Mouse (Mus musculus): ENCODE data around the gene Vars2. TPM values are rescaled to one million over a fixed set of nuclear protein-coding genes. Genes with fewer than 3 reads are reported as not detected.

Gene Vars2
- total and polyA plus RNA-seq, 3 experiments = 14.0 to 30.3 (median 23.0) TPM

- no peak overlapping the region for H3K27ac ChIP-seq (ENCODE audit: insufficient read depth, low read depth)
- in situ Hi-C loops (cut with MboI; ENCODE audit: low pct_ligation_motif_present, low pct_unique_long_range_greater_than_20kb, low sequenced_read_pairs) = no loop called here
- dilution Hi-C loops (cut with MboI; ENCODE audit: extremely low pct_ligation_motif_present, extremely low pct_unique_long_range_greater_than_20kb, low sequenced_read_pairs) = no loop called here
- H3K27me3 ChIP-seq (replicated peaks) = peaks cover 18% of the 10 kb centered on the region
- H3K4me1 ChIP-seq (ENCODE audit: control insufficient read depth in 1 of 2, insufficient read depth in 2 of 2) = 0 out of 4 replicates have a peak, but pooled peaks cover 0 to 3% of the 10 kb centered on the region in 2 experiments
- H3K9me3 ChIP-seq (replicated peaks; ENCODE audit: low read length) = peaks cover 4% of the 10 kb centered on the region
- no peak overlapping the region for H3K9ac ChIP-seq (ENCODE audit: insufficient read depth, low read depth)
- peak; percentile 61 for DNase-seq (ENCODE audit: extremely low read depth)
- H3K4me2 ChIP-seq (ENCODE audit: insufficient read depth, low read depth, poor library complexity, severe bottlenecking) = no peak overlapping the region
- no peaks in the 10 kb centered on the region for H3K36me3 ChIP-seq (replicated peaks in 1 of 2; ENCODE audit: control insufficient read depth in 1 of 2, insufficient read depth in 1 of 2, low read length in 1 of 2)
- TF ChIP-seq MYC (IDR thresholded peaks at IDR 0.05; ENCODE audit: low read depth, low read length) (no peak), ZC3H11A (IDR thresholded peaks at IDR 0.05; ENCODE audit: low read depth, low read length) (no peak), BHLHE40 (IDR thresholded peaks at IDR 0.05; ENCODE audit: low read depth, low read length) (no peak), IRF4 (IDR thresholded peaks at IDR 0.05; ENCODE audit: low read depth, low read length) (no peak), MXI1 (IDR thresholded peaks at IDR 0.05; ENCODE audit: low read depth, low read length) (no peak), JUND (conservative IDR thresholded peaks at IDR 0.05; ENCODE audit: low read depth, low read length) (no peak), CHD2 (IDR thresholded peaks at IDR 0.05; ENCODE audit: low read length) (no peak), EP300 (IDR thresholded peaks at IDR 0.05; ENCODE audit: low read length) (no peak), MAX (IDR thresholded peaks at IDR 0.05; ENCODE audit: low read length) (no peak), NELFE (IDR thresholded peaks at IDR 0.05; ENCODE audit: low read depth, low read length) (no peak), USF1 (IDR thresholded peaks at IDR 0.05; ENCODE audit: low read depth, low read length) (no peak), UBTF (IDR thresholded peaks at IDR 0.05; ENCODE audit: low read depth, low read length) (no peak), E2F4 (IDR thresholded peaks at IDR 0.05; ENCODE audit: insufficient replicate concordance, low read depth, low read length) (no peak), SMC3 (IDR thresholded peaks at IDR 0.05; ENCODE audit: low read depth, low read length) (no peak)
- no peaks in the 10 kb centered on the region for H3K79me2 ChIP-seq (replicated peaks; ENCODE audit: control insufficient read depth, extremely low read depth, insufficient read depth, poor library complexity, severe bottlenecking)
- H3K4me3 ChIP-seq (replicated peaks in 1 of 3; ENCODE audit: low read depth in 2 of 3, low read length in 2 of 3, poor library complexity in 1 of 3) = no peak overlapping the region
These were observed 50.3 kb downstream of the Vars2 start for GRCm38 (mm10) chr17:35617127-35617526.

Other genes with a start within 250 kb of the Vars2 start
Only the 20 nearest of the 25 such genes appear.
- 48.5 and 66.0 TPM in 2 replicates for gene H2-Q7, start 228.4 kb downstream of the Vars2 start, total RNA-seq (2012; rRNA removed)
- gene H2-Q7, start 228.4 kb downstream of the Vars2 start, total RNA-seq (2014; rRNA removed) = 30.9 and 40.9 TPM in 2 replicates
- 104 and 117 TPM in 2 replicates for gene H2-Q7, start 228.4 kb downstream of the Vars2 start, polyA plus RNA-seq (2012; ENCODE audit: insufficient read length, low read depth)
- gene H2-Q10, start 197.5 kb downstream of the Vars2 start, total RNA-seq (2012; rRNA removed) = 2.2 and 2.4 TPM in 2 replicates
- 0.62 and 0.93 TPM in 2 replicates for gene H2-Q10, start 197.5 kb downstream of the Vars2 start, total RNA-seq (2014; rRNA removed)
- gene H2-Q10, start 197.5 kb downstream of the Vars2 start, polyA plus RNA-seq (2012; ENCODE audit: insufficient read length, low read depth) = 60.0 and 83.0 TPM in 2 replicates
- gene Pou5f1, start 161.6 kb downstream of the Vars2 start, total RNA-seq (2012; rRNA removed) = 0.13 and 0.17 TPM in 2 replicates
- not detected in 2 replicates for gene Pou5f1, start 161.6 kb downstream of the Vars2 start, total RNA-seq (2014; rRNA removed)
- 0.38 TPM in 1 of 2 replicates, not detected in the other for gene Pou5f1, start 161.6 kb downstream of the Vars2 start, polyA plus RNA-seq (2012; ENCODE audit: insufficient read length, low read depth)
- 37.7 and 46.0 TPM in 2 replicates for gene Tcf19, start 150.8 kb downstream of the Vars2 start, total RNA-seq (2012; rRNA removed)
- gene Tcf19, start 150.8 kb downstream of the Vars2 start, total RNA-seq (2014; rRNA removed) = 35.3 and 38.4 TPM in 2 replicates
- gene Tcf19, start 150.8 kb downstream of the Vars2 start, polyA plus RNA-seq (2012; ENCODE audit: insufficient read length, low read depth) = 25.3 and 29.7 TPM in 2 replicates
- 11.5 and 13.0 TPM in 2 replicates for gene Cchcr1, start 150.5 kb downstream of the Vars2 start, total RNA-seq (2012; rRNA removed)
- gene Cchcr1, start 150.5 kb downstream of the Vars2 start, total RNA-seq (2014; rRNA removed) = 5.2 and 8.0 TPM in 2 replicates
- 11.3 and 12.7 TPM in 2 replicates for gene Cchcr1, start 150.5 kb downstream of the Vars2 start, polyA plus RNA-seq (2012; ENCODE audit: insufficient read length, low read depth)
- not detected in 2 replicates for gene Psors1c2, start 134.4 kb downstream of the Vars2 start, total RNA-seq (2012; rRNA removed)
- gene Psors1c2, start 134.4 kb downstream of the Vars2 start, total RNA-seq (2014; rRNA removed) = not detected in 2 replicates
- 0.27 and 0.59 TPM in 2 replicates for gene Psors1c2, start 134.4 kb downstream of the Vars2 start, polyA plus RNA-seq (2012; ENCODE audit: insufficient read length, low read depth)
- 0.46 and 0.76 TPM in 2 replicates for gene Cdsn, start 115.5 kb downstream of the Vars2 start, total RNA-seq (2012; rRNA removed)
- gene Cdsn, start 115.5 kb downstream of the Vars2 start, total RNA-seq (2014; rRNA removed) = 0.08 and 0.17 TPM in 2 replicates
- gene Cdsn, start 115.5 kb downstream of the Vars2 start, polyA plus RNA-seq (2012; ENCODE audit: insufficient read length, low read depth) = 1.3 and 1.4 TPM in 2 replicates
- not detected in 2 replicates for gene 2300002M23Rik, start 100.1 kb downstream of the Vars2 start, total RNA-seq (2012; rRNA removed)
- not detected in 2 replicates for gene 2300002M23Rik, start 100.1 kb downstream of the Vars2 start, total RNA-seq (2014; rRNA removed)
- not detected in 2 replicates for gene 2300002M23Rik, start 100.1 kb downstream of the Vars2 start, polyA plus RNA-seq (2012; ENCODE audit: insufficient read length, low read depth)
- not detected in 2 replicates for gene Sfta2, start 66.0 kb downstream of the Vars2 start, total RNA-seq (2012; rRNA removed)
- not detected in 2 replicates for gene Sfta2, start 66.0 kb downstream of the Vars2 start, total RNA-seq (2014; rRNA removed)
- gene Sfta2, start 66.0 kb downstream of the Vars2 start, polyA plus RNA-seq (2012; ENCODE audit: insufficient read length, low read depth) = not detected in 2 replicates
- not detected in 2 replicates for gene Gm9573, start 41.0 kb downstream of the Vars2 start, total RNA-seq (2012; rRNA removed)
- gene Gm9573, start 41.0 kb downstream of the Vars2 start, total RNA-seq (2014; rRNA removed) = not detected in 2 replicates
- gene Gm9573, start 41.0 kb downstream of the Vars2 start, polyA plus RNA-seq (2012; ENCODE audit: insufficient read length, low read depth) = not detected in 2 replicates
- gene Mucl3, start 23.9 kb downstream of the Vars2 start, total RNA-seq (2012; rRNA removed) = 0.80 and 1.3 TPM in 2 replicates
- 0.08 and 0.11 TPM in 2 replicates for gene Mucl3, start 23.9 kb downstream of the Vars2 start, total RNA-seq (2014; rRNA removed)
- 0.34 TPM in 2 replicates for gene Mucl3, start 23.9 kb downstream of the Vars2 start, polyA plus RNA-seq (2012; ENCODE audit: insufficient read length, low read depth)
- gene Gtf2h4, start 6.1 kb upstream of the Vars2 start, total RNA-seq (2012; rRNA removed) = 51.7 and 55.7 TPM in 2 replicates
- 35.3 and 40.7 TPM in 2 replicates for gene Gtf2h4, start 6.1 kb upstream of the Vars2 start, total RNA-seq (2014; rRNA removed)
- 40.0 and 40.4 TPM in 2 replicates for gene Gtf2h4, start 6.1 kb upstream of the Vars2 start, polyA plus RNA-seq (2012; ENCODE audit: insufficient read length, low read depth)
- 3.5 and 3.6 TPM in 2 replicates for gene Ddr1, start 37.0 kb upstream of the Vars2 start, total RNA-seq (2012; rRNA removed)
- gene Ddr1, start 37.0 kb upstream of the Vars2 start, total RNA-seq (2014; rRNA removed) = 0.83 and 1.3 TPM in 2 replicates
- gene Ddr1, start 37.0 kb upstream of the Vars2 start, polyA plus RNA-seq (2012; ENCODE audit: insufficient read length, low read depth) = 3.0 and 3.1 TPM in 2 replicates
- 16.5 and 27.2 TPM in 2 replicates for gene Ier3, start 154.1 kb upstream of the Vars2 start, total RNA-seq (2012; rRNA removed)
- 13.9 and 15.0 TPM in 2 replicates for gene Ier3, start 154.1 kb upstream of the Vars2 start, total RNA-seq (2014; rRNA removed)
- 12.4 and 12.6 TPM in 2 replicates for gene Ier3, start 154.1 kb upstream of the Vars2 start, polyA plus RNA-seq (2012; ENCODE audit: insufficient read length, low read depth)
- gene Flot1, start 155.6 kb upstream of the Vars2 start, total RNA-seq (2012; rRNA removed) = 14.2 and 21.6 TPM in 2 replicates
- gene Flot1, start 155.6 kb upstream of the Vars2 start, total RNA-seq (2014; rRNA removed) = 12.8 and 16.3 TPM in 2 replicates
- gene Flot1, start 155.6 kb upstream of the Vars2 start, polyA plus RNA-seq (2012; ENCODE audit: insufficient read length, low read depth) = 17.6 and 18.9 TPM in 2 replicates
- gene Tubb5, start 170.7 kb upstream of the Vars2 start, total RNA-seq (2012; rRNA removed) = 1,014 and 1,058 TPM in 2 replicates
- 1,031 and 1,121 TPM in 2 replicates for gene Tubb5, start 170.7 kb upstream of the Vars2 start, total RNA-seq (2014; rRNA removed)
- 962 and 1,053 TPM in 2 replicates for gene Tubb5, start 170.7 kb upstream of the Vars2 start, polyA plus RNA-seq (2012; ENCODE audit: insufficient read length, low read depth)
- 8.2 and 8.5 TPM in 2 replicates for gene Mdc1, start 173.9 kb upstream of the Vars2 start, total RNA-seq (2012; rRNA removed)
- gene Mdc1, start 173.9 kb upstream of the Vars2 start, total RNA-seq (2014; rRNA removed) = 2.4 and 3.3 TPM in 2 replicates
- 14.4 and 15.7 TPM in 2 replicates for gene Mdc1, start 173.9 kb upstream of the Vars2 start, polyA plus RNA-seq (2012; ENCODE audit: insufficient read length, low read depth)
- gene Nrm, start 193.7 kb upstream of the Vars2 start, total RNA-seq (2012; rRNA removed) = 12.5 and 16.7 TPM in 2 replicates
- gene Nrm, start 193.7 kb upstream of the Vars2 start, total RNA-seq (2014; rRNA removed) = 10.0 and 12.1 TPM in 2 replicates
- gene Nrm, start 193.7 kb upstream of the Vars2 start, polyA plus RNA-seq (2012; ENCODE audit: insufficient read length, low read depth) = 14.0 and 15.4 TPM in 2 replicates
- 20.5 and 21.4 TPM in 2 replicates for gene Ppp1r18, start 198.0 kb upstream of the Vars2 start, total RNA-seq (2012; rRNA removed)
- gene Ppp1r18, start 198.0 kb upstream of the Vars2 start, total RNA-seq (2014; rRNA removed) = 7.5 and 8.5 TPM in 2 replicates
- gene Ppp1r18, start 198.0 kb upstream of the Vars2 start, polyA plus RNA-seq (2012; ENCODE audit: insufficient read length, low read depth) = 48.9 and 50.1 TPM in 2 replicates
- gene Dhx16, start 212.2 kb upstream of the Vars2 start, total RNA-seq (2012; rRNA removed) = 75.3 and 81.0 TPM in 2 replicates
- 74.8 and 75.0 TPM in 2 replicates for gene Dhx16, start 212.2 kb upstream of the Vars2 start, total RNA-seq (2014; rRNA removed)
- 84.4 and 107 TPM in 2 replicates for gene Dhx16, start 212.2 kb upstream of the Vars2 start, polyA plus RNA-seq (2012; ENCODE audit: insufficient read length, low read depth)